Mouse (Mus musculus) regulatory T cell (primary cell): ENCODE data around the gene Rem1.
"Not testable (repeated sequence)": the region's sequence is repeated elsewhere in the genome, so short reads cannot be mapped to it uniquely, and the experiment has no call there.

Experiments used
- in situ Hi-C: fragments of 300-600 bp; cut with MboI, MseI; formaldehyde crosslinking; loops from one replicate; pipeline ENCODE4 v1.15.1; 2025; ENCODE audit warnings: high pct_unique_total_duplicates

The Rem1 gene

GRCm38 (mm10) chr2:152628066-152628465 lies 1.3 kb downstream of the Rem1 start:
- in situ Hi-C loops: no loop called here

DNA sequence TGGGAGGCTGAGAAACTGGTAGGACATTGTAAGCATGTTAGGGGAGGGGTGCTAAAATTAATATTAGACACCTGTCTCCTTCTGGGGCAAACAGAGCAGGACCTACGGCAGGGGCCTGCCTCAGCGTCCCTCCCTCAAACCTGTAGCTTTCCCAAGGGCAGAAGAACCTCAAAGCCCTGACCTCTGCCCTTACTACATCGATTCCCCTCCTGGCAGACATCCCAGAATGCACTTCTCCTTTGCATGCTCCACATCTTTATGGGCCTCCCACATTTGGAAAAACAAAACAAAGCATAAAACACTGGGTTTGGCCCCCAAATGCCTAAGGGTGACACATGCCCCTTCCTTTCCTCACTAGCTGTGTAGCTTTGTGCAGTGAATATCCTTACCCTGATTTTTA lies 2.5 kb downstream of the Rem1 start:
- in situ Hi-C loops: no loop called here

DNA sequence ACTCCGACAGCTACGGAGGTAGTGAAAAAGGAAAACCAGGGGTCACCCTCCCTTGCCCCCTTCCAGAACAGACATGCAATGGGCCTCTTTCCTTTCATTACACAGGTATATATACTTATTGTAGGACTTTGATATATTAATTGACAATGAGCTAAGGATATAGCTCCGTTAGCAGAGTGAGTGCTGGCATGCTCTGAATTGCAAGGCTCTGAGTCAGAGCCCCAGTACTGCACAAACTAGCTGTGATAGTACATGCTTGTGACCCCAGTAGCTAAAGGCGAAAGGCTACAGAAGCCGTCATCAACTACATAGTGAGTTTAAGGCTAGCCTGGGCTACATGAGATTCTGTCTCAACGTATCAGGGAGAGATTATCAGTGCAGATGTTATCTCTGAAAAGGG lies 3.2 kb downstream of the Rem1 start:
- in situ Hi-C loops: no loop called here

GRCm38 (mm10) chr2:152633334-152633733 lies 6.6 kb downstream of the Rem1 start:
- in situ Hi-C loops: no loop called here

DNA sequence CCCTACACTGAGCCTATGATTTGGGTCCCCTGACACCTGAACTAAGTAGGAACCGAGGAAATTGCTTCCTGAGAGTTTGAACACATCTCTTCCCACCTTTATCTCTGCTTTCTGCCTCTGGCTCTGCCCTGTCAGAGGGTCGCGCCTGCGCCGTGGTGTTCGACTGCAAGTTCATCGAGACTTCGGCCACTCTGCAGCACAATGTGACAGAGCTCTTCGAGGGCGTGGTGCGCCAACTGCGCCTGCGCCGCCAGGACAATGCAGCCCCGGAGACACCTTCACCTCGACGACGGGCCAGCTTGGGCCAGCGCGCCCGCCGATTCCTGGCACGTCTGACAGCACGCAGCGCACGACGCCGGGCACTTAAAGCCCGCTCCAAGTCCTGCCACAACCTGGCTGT lies 7.6 kb downstream of the Rem1 start:
- in situ Hi-C loops: no loop called here

GRCm38 (mm10) chr2:152636246-152637005 lies 9.7 kb downstream of the Rem1 start:
- in situ Hi-C loops: no loop called here

- in situ Hi-C loops: no loop called here
Measured at GRCm38 (mm10) chr2:152637006-152637322, 10.2 kb downstream of the Rem1 start.

DNA sequence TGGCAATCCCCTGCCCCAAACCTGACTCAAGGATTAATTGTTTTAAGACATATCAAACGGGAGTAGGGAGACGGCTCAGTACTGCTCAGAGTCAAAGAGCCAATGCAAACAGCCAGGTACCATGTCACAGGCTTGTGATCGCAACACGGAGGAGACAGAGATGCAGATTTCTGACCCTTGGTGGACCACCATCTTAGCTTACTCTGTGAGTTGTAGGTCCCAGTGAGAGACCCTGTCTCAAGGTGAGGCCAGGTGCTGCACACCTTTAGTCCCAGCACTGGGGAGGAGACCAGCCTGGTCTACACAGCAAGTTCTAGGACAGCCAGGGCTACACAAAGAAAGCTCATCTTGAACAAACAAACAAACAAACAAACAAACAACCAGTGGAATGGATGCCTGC lies 10.6 kb downstream of the Rem1 start:
- in situ Hi-C loops: no loop called here

DNA sequence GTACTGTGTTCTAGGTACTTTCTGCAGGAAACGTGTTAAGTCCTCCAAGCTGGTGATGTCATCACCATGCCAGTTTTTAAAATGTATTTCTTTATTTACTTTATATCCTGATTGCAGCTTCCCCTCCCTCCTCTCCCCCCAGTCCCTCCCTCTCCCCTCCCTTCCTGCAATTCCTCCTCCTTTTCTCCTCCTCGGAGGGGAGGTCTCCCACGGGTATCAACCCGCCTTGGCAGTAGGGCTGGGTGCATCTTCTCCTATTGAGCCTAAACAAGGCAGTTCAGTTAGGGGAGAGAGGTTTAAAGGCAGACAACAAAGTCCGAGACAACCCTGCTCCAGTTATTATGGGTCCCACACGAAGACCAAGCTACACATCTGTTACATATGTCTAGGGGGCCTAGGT lies 12.1 kb downstream of the Rem1 start:
- in situ Hi-C loops: no loop called here

DNA sequence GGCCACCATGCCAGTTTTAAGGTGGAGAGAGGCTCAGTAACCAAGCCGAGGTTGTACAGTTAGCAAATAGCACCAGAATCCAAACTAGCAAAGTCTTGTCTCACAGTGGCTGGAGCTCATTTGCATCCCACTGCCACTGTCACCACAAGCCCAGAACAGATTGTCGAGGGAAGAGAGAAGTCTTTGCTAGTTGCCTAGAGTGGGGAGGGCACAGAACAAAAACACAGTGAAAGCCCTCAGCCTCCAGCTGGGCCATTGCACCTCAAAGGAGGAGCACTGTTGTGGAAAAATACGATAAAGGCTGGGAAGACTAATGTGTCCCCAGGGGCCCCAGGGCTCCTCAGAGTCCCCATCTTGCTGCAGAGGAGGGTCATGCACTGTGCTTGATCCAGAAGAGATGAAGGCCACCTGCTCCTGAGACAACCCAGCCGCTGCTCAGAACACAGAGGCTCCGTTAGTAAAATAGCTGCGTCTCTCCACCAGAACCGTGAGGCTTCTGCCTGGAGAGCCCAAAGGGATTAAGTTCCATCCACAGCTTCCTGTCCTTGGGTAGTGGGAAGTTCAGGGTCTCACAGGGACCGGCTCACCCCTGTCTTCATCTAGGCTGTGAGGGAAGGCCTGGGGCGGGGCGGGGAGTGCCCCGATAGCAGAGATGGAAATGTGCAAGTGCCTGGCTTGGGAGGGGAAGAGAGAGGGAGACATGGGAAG lies 12.8 kb downstream of the Rem1 start:
- in situ Hi-C loops: no loop called here

GRCm38 (mm10) chr2:152652901-152653620 lies 26.3 kb downstream of the Rem1 start:
- in situ Hi-C loops: no loop called here

DNA sequence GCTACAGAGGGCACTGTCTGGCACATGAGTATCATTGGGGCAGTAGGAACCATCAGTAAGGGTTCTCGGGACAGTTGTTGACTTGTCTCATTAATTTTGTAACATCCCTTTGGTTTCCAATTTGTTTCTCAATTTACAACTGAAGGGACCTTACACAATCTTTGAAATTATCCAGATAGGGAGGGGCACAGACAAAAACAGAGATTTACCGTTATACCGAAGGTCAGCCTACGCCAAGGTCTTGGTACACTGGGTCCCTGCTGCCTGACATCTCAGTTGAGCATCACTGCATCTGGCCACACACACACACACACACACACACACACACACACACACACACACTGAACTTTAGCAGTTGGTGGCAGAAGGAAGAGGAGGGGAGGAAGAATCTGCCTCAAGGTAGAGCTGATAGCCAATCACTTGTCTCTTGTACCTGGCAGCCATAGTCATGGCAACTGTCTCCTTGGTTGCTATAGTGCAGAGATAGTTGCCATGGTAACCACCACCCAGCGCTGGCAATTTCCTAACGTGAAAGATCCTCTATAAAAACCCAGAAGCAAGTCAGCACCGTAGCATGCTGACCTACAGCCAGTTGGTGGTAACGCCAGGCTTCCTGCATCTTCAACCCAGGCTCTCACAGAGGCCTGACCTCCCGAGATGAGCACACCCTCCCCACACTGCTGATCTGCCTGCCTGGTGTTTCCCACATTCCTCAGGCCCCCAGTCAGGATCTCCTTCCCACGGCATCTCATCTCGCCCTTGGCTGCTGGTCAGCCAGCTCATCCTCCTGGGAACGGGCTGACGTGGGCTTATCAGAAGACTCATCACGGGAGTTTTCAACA lies 27.3 kb downstream of the Rem1 start:
- in situ Hi-C loops: no loop called here

DNA sequence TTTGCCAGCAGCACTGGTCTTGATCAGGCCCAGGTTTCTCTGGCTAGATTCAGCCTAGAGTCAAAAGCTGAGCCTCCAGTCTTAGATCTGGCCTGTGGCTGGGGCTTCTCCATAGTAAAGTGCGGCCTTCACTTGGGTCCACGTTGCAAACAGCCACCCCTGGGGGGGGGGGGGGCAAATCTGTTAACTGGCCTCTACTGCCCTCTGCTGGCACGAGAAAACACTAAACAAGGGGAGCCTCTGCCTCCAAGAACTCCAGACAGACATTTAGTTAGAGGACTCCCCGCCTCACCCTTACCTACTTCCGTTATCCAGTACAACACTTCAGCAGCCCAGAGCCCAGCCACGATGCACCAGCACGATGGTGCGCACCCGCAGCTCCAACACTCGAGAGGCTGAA lies 30.6 kb downstream of the Rem1 start:
- in situ Hi-C loops: loop anchor here (5.0 kb wide), 1 partner anchor 40 kb away; no protein-coding TSS in a partner anchor

DNA sequence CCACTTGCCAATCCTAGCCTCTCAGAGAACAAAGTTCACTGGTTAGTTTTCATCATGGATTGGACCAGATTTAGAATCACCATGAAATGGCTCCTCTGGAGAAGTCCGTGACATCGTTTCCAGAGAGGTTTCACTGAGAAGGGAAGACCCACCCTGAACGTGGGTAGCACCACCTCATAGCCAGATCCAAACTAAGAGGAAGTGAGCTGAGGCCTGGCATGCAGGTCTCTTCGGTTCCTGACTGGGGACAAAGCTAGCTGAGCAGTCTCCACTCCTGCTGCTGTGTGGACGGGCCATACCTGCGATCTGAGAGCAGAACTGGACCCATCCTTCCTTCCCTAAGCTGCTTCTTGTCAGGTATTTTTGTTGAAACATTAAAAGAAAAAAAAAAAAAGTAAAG lies 34.4 kb downstream of the Rem1 start:
- in situ Hi-C loops: no loop called here

- in situ Hi-C loops: not testable (repeated sequence)
Measured at GRCm38 (mm10) chr2:152666191-152666590, 39.4 kb downstream of the Rem1 start.

DNA sequence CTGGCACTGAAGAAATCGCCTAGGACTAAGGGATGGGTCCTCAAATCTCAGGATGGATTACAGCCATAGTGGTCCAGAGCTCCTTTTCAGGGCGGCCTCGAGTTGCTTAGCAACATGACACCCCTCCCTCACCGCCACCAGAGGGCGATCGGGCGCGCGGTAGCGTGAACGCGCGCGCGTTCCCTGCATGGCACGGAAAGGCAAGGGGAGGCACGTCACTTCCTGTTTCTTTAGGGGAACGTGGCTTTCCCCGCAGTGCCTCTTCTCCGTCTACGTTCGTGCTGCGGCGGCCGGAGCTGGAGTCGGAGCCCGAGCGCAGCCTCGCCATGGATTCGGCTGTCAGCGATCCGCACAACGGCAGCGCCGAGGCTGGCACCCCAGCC lies 42.5 kb downstream of the Rem1 start, which contains the start of gene H13:
H13 (plus strand) TSS at position 206 of the 383 bp plus-strand sequence.
- in situ Hi-C loops: no loop called here

- in situ Hi-C loops: no loop called here
Measured at GRCm38 (mm10) chr2:152669639-152670484, 43.1 kb downstream of the Rem1 start.

DNA sequence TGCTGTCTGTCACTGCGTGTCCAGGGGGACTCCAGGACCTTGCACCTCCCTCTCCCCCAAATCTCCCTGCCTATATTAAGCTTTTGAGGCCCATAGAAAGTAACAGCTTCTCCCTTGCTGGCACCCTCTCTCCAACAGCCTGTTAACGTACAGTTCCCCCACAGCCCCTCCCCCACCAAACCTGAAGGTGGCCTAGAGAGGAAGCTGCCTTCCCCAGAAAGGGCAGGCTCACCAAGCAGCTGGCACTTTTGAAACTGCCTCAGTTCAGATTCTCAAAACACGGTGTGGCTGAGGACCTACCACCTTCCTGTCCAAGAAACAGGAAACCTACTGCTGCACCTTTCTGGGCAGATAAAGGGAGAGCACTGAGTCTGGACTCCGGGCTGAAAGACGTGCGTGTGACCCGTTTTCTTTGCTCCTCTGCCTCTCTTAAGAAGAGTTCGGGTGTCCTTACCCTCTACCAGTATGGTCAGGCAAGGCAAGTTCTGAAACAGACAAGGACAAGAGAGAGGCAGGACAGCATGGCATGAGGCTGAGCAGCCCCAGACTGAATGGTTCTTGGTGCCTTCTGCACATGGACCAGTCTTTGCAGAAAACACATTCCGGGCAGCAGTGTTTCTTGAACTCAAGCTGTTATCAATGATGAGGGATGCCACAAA lies 44.4 kb downstream of the Rem1 start:
- in situ Hi-C loops: no loop called here

DNA sequence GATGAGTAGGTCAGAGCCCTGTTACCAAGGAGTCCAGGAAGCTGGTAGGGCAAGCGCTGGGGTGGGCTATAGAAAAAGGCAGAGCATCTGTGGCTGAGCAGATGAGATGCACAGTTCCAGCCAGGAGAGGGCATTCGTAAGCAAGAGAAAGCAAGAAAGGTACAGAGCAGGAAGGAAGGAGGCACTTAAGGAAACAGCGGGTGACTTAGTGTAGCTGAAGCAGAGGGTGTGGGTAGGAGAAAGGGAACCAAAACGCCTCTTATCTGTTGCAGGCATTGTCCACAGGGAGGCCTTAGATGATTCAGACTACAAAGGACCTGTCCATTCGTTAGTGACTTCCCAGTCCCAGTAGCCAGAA lies 44.9 kb downstream of the Rem1 start:
- in situ Hi-C loops: no loop called here

DNA sequence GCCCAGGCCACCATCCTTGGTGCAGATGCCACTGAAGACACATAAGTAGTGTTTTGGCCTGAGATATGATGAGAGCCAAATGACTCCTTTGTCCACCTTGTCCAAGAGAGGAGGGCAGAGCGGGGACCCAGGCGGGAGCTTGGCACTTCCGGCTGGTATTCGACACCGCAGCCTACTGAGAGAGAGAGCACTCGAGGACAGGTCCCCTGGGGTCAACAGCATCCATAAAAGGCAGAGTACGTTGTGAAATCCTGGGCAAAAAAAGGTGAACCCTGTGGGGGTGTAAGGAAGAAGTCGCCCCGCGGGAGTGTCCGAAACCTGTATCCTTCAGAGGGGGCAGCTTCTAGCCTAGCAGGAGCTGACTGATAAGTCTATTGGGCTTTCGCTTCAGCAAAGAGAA lies 45.4 kb downstream of the Rem1 start:
- in situ Hi-C loops: no loop called here
